Mouse (Mus musculus): ENCODE measurements around the gene Wnt5b.
A peak's percentile ranks its signal among the peaks of the same experiment; 100 is the strongest.

Gene Wnt5b

DNA sequence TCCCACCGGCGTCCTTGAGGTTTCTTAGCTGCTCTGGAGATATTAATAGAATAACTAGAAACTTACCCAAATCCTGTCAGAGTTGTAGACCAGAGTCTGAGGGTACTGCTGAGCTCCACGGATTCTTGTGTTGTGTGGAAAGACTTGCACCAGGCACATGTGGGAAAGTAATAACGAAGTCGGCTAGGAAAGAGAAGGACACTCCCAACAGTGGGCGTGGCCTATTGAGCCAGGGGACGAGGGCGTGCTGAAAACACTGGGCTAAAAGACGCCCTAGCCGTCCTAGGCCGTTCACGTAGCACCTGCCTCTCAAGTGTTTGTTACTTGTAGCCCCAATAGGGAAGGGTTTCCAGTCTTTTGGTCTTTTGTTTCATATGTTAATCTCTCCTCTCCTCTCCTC is 126.8 kb downstream of the Wnt5b start, which contains the start of gene Adipor2:
Adipor2 (minus strand) TSS at position 351 of the 400 bp plus-strand sequence.
- no peak for DNase-seq (ENCODE audit: low spot score in 2 of 2)

DNA sequence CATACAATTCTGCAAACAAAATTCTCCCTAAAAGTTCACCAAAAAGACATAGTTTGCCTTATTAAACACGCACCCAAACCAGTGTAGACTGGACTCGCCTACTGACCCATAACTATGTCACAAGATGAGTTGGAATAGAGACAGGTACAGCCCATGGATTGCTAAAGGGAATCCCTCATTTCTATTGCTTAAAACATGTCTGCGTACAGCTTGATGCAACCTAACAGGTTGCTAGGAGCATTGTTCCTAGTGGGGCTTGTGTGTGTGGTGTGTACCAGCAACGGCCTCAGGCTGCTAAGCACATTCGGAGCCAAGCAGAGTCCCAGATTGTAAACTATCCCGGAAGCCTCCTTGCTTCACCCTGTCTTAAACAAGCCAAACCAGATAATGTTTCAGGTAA is 127.5 kb downstream of the Wnt5b start:
- DNase-seq (ENCODE audit: low spot score in 2 of 2), result no peak

DNA sequence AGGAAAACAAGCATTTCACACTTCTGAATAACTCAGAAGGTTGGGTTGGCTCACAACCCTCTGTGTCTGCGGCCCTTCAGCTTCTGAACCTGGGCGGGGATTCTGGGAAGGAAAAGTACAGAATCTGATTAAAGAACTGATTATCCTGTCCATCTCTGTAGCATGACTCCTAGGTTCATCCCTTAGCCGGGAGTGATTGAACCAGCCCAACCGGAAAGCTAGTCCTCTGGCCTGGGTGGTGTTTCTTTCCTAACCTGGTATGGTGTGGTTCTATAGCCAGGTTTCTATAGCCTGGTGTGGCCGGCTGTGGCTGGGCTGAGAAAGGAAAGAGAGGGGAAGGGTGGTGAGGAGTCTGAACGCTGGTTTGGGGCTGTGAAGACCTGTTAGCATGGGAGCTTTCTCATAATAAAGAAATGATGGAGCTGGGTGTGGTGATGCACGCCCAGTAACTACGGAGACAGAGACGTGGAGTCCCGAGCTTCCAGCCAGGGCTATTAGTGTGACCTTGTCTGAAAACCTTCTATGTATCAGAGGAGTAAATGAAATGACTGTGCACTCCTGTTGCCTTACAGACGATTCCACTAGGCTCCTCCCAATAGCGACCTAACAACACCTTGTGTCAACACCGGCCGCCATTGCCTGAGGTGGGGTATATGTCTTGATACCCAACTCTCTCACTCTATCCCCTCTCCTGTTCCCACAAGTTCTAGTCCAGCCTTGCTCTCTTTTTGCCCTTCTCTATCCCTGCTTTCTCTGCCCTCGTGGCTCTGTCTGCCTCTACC is 129.7 kb downstream of the Wnt5b start:
- no peak for DNase-seq (ENCODE audit: low spot score in 2 of 2)

DNA sequence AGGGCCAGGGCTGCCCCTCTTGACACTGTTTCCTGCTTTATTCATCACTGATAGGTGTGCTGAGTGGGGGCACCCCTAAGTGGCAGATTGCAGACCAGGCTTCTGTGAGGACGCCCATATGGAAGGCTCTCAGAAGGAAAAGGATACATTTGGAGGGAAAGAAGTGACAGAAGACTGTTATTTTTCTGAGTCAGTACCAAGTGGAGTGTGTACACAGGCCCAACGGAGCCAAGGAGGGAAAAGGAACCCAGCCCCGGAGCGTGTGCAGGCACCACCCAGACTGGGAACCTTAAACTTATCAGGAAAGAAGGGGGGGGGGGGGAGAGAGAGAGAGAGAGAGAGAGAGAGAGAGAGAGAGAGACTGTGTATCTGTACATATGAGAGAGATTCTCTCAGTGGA is 131.6 kb downstream of the Wnt5b start:
- DNase-seq (ENCODE audit: low spot score in 2 of 2), result no peak

DNA sequence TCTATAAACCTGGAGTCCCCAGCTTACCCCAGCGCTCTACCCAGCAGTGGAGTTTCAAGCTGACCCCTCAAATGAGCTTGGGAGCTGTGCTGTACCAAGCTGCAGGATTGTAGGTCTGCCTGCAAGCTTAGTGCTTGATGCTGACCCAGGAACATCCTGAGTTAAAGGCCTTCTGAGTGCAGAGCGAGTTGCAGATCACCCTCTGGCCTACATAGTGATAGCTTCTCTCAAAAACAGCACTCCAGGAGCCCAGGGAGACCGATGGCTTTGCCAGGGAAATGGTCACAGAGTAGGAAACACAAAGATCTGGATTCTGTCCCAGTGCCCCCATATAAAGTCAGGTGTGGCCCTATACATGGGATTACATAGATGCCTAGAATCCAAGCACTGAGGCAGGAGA is 132.6 kb downstream of the Wnt5b start:
- DNase-seq (ENCODE audit: low spot score in 2 of 2), result no peak

DNA sequence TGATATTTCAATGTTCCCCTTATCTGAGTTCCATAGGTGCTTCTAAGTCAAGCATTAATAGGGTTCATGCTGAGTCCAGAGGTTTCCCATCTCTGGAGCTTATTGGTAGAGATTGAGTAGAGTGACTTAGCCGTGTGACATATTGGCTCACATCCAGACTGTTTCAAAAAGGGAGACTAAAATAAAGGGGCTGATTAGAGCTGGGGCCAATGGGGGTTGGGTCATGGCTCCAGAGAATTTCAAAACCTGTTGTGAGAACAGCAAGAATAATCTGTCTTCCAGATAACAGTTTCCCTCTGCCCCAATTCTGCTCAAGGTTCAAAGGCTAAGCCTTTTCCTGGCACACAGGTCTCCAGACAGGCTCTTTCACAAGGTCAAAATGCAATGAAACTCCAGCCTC is 134.4 kb downstream of the Wnt5b start:
- DNase-seq (ENCODE audit: low spot score in 2 of 2), result no peak

DNA sequence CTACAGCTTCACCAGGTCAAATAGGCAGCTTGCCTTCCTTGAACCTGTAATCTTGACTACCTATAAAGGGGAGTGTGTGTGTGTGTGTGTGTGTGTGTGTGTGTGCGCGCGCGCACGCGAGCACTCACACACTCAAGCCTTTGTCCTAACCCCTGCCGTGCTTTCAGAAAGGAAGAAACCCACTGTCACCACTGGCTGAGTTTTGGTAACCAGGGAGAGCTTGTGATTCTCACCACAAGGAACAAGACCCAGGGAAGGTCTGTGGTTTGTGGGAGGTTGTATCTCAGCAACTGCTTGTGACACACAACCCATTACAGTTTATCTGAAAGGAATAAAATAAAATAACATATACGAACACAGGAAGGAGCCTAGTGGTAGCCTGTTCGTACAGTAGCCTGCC is 135.6 kb downstream of the Wnt5b start:
- no peak for DNase-seq (ENCODE audit: low spot score in 2 of 2)

DNA sequence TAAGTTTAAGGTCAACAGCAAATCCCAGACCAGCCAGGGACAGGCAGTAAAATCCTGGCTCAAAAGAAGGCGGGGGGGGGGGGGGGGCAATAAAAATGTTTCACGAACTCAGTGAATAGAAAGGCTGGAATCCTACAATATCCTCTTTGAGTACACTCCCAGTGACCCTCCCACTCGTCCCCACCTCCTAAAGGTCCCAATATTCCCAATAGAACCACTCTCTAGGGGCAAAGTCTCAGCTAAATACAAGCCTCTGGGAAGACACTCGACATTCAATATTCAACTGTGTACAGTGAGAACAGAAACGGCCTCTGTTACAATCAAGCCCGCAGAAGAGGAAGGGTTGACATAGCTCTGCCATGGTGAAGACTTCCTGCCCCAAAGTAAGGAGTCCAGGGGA is 136.3 kb downstream of the Wnt5b start:
- DNase-seq (ENCODE audit: low spot score in 2 of 2), result no peak

DNA sequence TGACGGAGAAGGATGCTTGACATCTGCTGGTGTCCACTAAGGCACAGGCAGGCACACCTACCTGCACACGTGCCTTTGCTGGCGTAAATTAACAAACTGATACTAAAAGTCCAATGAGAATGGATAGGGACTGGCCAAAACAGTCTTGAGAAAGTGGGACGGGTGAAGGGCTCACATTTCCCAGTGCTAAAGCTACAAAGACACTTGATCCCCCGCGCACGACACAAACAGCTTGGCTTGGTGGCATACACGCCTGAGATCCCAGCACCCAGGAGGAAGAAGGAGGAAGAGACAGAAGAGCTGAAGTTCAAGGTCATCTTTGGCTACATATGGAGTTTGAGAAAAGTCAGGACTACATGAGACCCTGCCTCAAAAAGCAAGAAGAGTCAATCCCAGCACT is 137.6 kb downstream of the Wnt5b start:
- DNase-seq (ENCODE audit: low spot score in 2 of 2), result no peak

DNA sequence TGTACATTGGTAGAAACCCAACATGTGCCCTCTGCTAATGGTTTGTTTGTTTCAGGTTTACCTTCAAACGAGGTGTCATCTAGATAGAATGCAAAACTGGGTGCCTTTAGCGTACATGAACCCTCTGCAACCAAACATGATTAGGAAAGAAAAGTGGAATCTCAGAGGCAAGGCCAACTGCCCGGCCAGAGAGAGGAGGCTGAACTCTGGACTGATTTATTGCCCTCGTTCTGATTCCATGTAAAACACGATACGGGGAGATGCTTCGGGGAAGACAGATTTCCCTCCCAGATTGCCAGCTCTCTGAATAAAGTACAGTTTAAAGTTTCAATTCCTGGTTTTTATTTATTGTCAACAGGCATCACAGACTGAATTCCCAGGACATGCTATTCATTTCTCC is 138.8 kb downstream of the Wnt5b start:
- DNase-seq (ENCODE audit: low spot score in 2 of 2), result no peak

DNA sequence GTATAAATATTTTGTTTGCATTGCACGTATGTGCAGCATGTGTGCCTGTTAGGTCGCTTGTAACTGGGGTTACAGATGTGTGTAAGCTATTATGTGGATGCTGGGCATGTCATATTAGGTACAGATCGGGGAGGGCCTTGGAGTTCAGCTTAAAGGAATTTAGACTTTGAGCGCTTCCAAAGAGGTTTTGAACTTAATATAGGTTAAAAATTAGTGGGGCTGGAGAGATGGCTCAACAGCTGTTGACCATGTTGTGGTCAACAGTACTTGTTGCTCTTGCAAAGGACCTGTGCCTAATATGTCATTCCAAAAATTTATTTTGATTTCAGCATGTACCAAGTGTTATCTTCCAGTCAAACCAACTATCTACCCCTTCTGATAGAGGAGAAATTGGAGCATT is 139.3 kb downstream of the Wnt5b start:
- no peak for DNase-seq (ENCODE audit: low spot score in 2 of 2)

DNA sequence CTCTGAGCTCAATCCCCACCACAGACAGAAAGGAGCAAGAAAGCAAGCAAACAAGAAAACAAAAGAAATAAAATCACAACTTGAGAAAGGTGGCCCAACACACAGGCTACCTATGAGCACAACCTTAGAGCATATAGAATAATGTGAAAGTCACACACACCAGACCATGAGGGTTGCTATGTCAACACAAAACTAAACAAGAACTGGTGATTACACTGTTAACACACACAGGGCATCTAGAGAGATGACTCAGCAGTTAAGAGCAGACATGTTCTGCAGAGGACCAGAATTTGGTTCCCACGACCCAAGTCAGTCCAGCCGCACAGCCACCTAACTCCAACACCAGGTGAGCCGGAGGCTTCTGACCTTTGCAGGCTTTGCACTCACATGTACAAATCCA is 141.2 kb downstream of the Wnt5b start:
- no peak for DNase-seq (ENCODE audit: low spot score in 2 of 2)

DNA sequence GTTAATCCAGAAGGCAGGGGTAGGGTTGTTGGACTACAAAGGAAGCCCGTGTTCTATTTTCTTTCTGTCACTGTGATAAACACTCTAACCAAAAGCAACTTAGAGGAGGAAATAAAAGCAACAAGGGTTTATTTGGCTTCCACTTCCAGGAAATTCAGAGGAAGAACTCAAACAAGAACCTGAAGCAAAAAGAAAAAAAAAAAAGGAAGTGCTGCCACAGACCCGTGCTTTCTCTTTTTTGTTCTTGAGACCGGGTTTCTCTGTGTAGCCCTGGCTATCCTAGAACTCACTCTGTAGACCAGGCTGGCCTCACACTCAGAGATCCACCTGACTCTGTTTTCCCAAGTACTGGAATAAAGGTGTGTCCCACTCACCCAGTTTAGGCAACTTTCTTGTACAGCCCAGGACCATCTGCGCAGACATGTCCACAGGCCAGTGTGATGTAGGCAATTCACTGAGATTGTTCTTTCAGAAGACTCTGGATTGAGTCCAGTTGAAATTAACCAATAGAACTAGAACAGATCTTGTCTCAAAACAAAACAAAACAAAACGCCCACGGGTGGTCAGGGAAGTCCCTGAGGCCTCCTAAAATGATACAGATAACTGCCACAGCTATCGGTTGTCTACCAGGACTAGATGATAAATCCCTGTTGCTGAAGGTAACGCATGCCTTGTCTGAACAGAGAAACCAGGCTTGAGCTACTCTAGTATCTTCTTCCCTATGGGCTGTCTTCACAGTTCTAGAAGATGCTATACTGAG is 142.4 kb downstream of the Wnt5b start:
- no peak for DNase-seq (ENCODE audit: low spot score in 2 of 2)

DNA sequence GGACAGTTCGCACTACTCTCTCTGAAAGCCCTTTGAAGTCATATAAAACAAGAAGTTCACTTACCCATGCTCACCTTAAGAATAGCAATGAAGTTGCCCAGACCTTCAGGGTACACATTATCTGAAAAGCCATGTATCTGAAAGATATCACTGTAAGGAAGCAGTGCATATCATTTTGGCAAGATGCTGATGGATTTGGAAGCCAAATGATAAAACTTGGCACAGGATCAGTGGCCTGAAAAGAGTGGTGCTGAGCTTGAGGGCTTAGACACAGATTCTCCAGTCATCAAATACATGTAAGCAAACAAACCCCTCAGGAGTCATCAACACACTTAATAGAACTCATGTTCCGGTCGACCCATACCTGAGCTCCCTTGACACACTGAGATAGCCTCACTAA is 143.5 kb downstream of the Wnt5b start:
- DNase-seq (ENCODE audit: low spot score in 2 of 2), result no peak

DNA sequence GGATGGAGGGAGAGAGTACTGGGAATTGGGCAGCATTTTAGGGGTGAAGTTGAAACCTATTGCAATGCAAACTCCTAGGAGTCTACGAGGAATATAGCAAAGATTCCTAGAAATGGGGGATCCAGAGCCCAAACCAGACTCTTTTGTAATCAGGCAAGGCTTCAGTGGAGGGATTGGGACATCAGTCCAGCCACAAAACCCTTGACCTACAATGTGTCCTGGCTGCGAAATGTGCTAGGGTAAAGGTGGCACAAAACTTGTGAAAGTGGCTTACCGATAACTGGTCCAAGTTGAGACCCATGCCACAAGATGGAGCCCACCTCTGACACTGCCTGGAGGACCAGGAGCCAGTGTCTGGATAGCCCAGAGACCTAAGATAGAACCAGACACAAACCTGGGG is 144.8 kb downstream of the Wnt5b start:
- DNase-seq (ENCODE audit: low spot score in 2 of 2), result no peak

DNA sequence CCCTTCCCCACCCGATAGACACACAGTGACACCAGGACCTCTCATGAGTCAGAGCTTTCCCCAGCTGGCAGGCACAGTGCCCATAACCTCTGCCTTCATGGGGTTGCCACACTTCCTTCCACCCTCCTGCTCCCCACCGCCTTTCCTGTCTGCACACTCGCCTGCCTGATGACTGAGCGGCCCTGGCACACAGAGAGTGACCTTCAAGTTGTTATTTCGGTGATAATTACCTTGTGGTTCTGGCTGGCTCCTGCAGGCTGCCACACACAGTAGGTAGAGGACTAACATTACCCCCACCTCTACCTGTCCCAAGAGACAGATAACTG is 147.9 kb downstream of the Wnt5b start:
- DNase-seq (ENCODE audit: low spot score in 2 of 2), result no peak

DNA sequence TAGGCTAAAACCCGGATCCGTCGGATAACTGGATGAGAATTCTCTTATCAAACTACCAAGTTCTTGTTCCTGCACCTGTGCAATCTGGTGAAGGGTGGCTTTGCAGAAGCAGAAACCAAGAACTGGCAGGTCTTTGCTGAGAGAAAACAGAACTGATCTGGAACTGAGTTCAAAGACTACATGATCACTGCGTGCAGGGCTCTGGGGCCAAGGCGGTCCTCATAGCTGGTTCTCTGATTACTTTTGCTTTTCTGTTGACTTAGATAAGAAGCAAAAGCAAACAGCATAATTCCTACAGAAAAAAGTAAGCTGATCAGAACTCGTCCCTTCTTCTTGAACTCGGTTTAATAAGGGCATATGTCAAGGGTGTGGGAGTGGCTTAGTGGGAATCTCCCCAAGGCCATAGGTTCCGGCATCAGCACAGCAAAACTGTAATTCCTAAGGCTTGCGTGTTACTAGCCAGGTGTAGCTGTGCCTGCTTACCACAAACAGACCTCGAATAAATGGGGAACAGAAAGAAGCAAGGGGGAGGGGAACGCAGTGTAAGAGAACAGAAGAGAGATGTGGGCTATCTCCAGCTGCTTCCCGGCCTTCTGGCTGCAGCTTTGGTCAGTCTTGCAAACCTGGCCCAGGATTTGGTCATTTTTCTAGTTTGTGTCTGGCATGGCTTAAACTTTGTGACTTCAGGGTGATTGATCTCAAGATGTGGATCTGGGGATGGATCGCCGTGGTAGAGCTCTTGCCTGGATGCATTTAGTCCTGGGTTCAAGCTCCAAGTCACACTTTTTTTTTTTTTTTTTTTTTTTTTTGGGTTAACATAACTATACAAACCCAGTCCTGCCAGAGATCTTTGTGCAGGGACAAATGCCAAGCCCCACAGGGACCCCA is 148.5 kb downstream of the Wnt5b start:
- no peak for DNase-seq (ENCODE audit: low spot score in 2 of 2)

DNA sequence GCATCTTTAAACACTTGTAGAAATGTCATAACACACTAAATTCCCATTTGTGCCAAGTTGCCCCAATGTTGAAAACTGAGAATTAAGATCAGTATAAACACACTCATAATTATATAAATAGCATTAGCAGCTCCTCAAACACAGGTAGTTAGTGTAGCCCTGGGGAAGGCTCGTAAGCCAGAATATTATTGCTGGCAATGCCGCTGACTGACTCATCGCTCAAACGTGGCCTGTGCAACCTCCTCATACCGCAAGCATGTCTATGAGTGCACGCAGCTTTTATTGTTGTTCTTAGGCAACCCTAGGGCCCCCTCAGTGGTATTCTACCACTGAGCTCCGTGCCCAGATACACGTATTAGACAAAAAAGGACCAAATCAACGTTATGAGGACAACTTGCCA is 151.3 kb downstream of the Wnt5b start:
- no peak for DNase-seq (ENCODE audit: low spot score in 2 of 2)

DNA sequence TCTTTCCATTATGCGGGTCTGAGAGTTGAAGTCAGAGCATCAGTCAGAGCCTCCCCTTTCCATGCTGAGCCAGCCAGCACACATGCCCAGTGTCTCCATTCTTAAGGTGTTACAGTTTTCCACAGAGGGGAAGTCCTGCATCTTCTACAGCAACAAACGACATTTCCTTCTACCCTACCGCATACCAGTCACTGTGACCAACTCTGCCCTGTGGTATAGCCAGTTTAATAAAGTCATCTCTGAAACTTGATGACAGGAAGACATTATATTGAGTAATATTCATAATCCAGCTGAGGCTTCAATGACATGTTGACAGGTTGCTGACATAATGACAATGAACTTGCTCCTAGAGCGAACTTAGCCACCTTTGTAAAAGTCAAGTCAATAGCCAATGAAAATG is 153.4 kb downstream of the Wnt5b start:
- no peak for DNase-seq (ENCODE audit: low spot score in 2 of 2)

DNA sequence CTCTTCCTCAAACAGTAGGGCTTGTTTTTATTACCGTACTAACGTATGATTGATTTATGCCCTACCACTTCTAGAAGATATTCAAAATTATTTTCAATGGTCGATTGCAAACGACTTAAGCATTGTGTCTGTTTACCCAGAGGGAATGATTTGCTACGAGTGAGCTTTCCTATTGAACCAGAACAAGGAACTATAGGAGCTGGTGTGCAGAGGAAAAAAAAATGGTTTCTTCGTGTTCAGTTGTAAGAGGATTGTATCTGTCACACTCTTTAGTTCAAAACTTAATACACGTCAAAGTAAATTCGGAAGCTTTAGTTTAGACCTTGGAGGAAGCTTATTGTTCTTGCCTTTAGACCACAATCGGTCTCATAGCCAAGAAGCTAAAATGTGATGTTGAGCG is 155.1 kb downstream of the Wnt5b start:
- DNase-seq (ENCODE audit: low spot score in 2 of 2), result no peak

DNA sequence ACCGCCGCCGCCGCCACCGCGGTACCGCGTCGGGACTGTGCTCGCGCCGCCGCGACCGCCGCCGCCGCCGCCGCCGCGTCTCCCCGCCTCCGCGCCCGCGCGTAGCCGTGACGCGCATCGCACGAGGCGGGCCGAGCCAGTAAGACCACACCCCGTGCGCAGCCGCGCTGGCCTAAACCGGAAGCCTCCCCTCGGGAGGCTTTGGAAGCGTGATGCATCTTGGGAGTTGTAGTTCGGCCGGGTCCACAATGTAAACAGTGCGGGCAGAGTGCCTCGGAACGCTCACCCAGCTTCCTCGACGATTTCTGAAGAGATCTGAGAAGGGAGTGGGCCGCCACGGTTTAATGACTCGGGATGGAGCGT is 155.5 kb downstream of the Wnt5b start:
- peak; percentile 78 to 89 for DNase-seq (ENCODE audit: low spot score in 2 of 2)

DNA sequence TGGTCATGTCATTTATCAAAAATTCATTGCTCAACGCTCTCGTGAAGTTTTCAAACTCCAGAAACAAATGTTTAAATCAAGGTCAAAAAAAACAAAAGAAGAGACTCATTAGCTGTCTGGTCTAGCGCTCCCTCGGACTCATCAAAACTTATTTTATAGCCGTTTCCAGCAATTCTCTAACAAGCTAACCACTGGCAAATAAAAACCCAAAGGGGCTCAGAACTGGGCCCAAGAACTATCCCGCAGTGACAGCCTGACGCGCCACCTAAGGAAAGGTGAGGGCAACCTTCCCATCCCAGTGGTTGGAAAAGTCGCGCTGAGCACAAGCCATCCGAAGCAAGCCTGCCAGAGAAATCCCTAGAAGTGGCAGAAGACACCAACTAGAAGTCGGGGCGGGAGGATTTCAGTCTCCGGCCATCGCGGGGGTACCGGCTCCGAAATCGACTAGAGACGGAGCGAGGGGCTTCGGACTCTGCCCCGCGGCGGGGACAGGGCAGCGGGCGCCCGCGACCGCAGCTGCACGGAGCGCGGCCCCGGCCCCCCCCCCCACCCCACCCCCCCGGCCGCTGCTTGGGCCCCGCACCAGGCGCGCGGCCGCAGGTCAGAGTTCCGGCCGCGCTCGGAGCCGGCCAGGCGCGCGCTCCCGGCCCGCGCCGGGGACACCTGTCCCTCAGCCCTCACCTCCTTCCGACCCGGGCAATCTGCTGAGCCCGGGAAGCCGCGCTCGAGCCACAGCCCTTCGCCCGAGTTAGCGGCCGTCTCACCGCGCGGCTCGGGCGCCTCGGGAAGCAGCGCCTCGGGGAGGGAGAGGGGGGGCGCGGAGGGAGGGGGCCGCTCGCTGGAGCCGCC is 156.1 kb downstream of the Wnt5b start:
- DNase-seq (ENCODE audit: low spot score in 2 of 2), result peak; percentile 9 to 13

All from frontal cortex, postnatal 25 days (tissue).